Mouse (Mus musculus) liver (tissue): ENCODE measurements around the gene Tulp2.
"Not testable (repeated sequence)": the region's sequence is repeated elsewhere in the genome, so short reads cannot be mapped to it uniquely, and the experiment has no call there.

Experiments used
- DNase-seq: peaks from one replicate; pipeline ENCODE4 v3.0.0-alpha.2; 2020; ENCODE audit warnings: mixed read lengths

Tulp2 gene

GRCm38 (mm10) chr7:45523678-45524170 lies 42.0 kb downstream of the Tulp2 start:
- peak; percentile 46 for DNase-seq

GRCm38 (mm10) chr7:45524841-45525621 lies 43.4 kb downstream of the Tulp2 start:
- DNase-seq = peak; percentile 93

- peak; percentile 96 for DNase-seq
Observed at GRCm38 (mm10) chr7:45525809-45526473, 44.3 kb downstream of the Tulp2 start, which contains the start of the genes Ppp1r15a and Plekha4. Gene Ppp1r15a (minus strand): TSS chr7:45526268. Gene Plekha4 (plus strand): TSS chr7:45526330.

GRCm38 (mm10) chr7:45526474-45527120 lies 44.9 kb downstream of the Tulp2 start:
- DNase-seq = peak; percentile 38

GRCm38 (mm10) chr7:45527169-45527568 lies 45.5 kb downstream of the Tulp2 start:
- DNase-seq = not testable (repeated sequence)

GRCm38 (mm10) chr7:45529461-45529860 lies 47.8 kb downstream of the Tulp2 start:
- DNase-seq = no peak

- no peak for DNase-seq
Observed at GRCm38 (mm10) chr7:45530643-45531042, 49.0 kb downstream of the Tulp2 start.

GRCm38 (mm10) chr7:45535676-45536075 lies 54.0 kb downstream of the Tulp2 start:
- DNase-seq = no peak

GRCm38 (mm10) chr7:45537602-45538001 lies 55.9 kb downstream of the Tulp2 start:
- DNase-seq = no peak

GRCm38 (mm10) chr7:45538163-45539041 lies 56.7 kb downstream of the Tulp2 start:
- DNase-seq = peak; percentile 21

GRCm38 (mm10) chr7:45539095-45539494 lies 57.4 kb downstream of the Tulp2 start:
- DNase-seq = no peak

- DNase-seq = no peak
Observed at GRCm38 (mm10) chr7:45540213-45540612, 58.5 kb downstream of the Tulp2 start.

- no peak for DNase-seq
Observed at GRCm38 (mm10) chr7:45544525-45544924, 62.8 kb downstream of the Tulp2 start.

- no peak for DNase-seq
Observed at GRCm38 (mm10) chr7:45549641-45550436, 68.2 kb downstream of the Tulp2 start.

GRCm38 (mm10) chr7:45550821-45551511 lies 69.3 kb downstream of the Tulp2 start:
- DNase-seq = no peak

GRCm38 (mm10) chr7:45551512-45551883 lies 69.8 kb downstream of the Tulp2 start:
- no peak for DNase-seq

GRCm38 (mm10) chr7:45553519-45553918 lies 71.8 kb downstream of the Tulp2 start:
- no peak for DNase-seq

GRCm38 (mm10) chr7:45553990-45554389 lies 72.3 kb downstream of the Tulp2 start:
- DNase-seq = no peak

GRCm38 (mm10) chr7:45554744-45555143 lies 73.1 kb downstream of the Tulp2 start, which contains the start of gene Hsd17b14:
Gene Hsd17b14 (plus strand): TSS chr7:45554893.
- no peak for DNase-seq

GRCm38 (mm10) chr7:45555787-45556186 lies 74.1 kb downstream of the Tulp2 start:
- DNase-seq = peak; percentile 86

GRCm38 (mm10) chr7:45558907-45559306 lies 77.2 kb downstream of the Tulp2 start:
- no peak for DNase-seq
